Mouse (Mus musculus): ENCODE data around the gene Sox5.

Sox5 gene

DNA sequence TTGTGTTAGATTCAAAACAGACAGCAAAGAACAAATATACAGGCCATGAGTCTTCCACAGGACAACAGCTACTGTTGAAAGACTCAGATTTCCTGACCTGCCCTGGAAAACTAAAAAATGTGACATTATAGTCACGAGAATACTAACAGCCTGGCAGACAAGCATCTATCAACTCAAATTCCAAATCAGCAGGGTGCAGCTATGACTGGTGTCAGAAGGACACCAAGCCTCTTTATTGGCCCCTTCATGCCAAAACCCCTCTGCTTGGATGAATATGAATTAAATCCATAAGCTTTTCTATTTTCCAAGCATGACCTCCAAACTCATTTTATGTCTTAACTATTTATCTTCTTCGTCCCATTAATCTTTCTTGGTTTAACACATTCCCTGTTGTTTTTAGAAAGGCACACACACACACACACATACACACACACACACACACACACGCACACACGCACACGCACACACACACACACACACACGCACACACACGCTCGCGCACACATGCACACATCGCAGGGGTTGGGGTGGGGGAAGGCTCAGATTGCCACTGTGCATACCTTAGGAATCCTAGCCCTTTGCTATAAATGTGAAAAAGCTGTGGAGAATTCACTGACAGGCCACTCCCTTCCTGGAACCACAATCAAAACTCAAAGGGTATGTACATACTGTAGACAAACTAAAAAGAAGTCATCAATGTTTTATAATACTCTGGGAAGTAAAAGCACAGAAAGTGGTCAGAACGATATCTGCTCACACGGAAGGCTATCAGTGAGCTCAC, 612.9 kb downstream of the Sox5 start:
- DNase-seq, result no peak

DNA sequence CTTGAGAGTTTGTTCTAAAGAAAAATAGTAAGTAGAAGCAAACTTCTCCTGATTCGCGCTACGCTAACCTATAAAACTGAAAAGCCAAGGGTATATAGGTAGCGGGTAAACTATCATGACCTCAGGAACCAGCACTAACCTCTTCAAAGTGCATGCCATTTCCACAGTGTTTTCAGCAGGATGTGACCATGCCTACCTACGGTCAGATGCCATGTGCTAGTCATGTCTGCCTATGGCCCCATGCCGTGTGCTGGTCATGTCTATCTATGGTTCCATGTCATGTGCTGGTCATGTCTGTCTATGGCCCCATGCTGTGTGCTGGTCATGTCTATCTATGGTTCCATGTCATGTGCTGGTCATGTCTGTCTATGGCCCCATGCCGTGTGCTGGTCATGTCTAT, 614.7 kb downstream of the Sox5 start:
- DNase-seq, result no peak

DNA sequence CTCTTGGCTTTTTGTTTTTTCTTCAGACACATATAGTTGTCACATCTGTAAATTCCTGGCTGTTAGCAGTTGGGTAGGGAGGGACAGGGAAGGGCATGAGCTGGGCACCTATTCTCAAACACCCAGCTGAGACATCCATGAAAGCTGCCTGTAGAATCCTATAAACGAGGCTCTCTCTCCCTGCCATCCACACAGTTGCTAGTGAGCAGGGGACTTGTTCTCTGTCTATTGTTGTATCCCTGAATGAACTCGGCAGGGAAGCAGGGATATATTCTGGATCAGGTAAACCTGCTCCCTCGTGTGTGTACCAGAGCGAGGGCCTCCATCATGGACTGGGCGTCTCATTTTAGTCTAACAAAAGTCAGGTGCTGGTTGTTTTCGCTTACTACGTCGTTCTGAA, 615.1 kb downstream of the Sox5 start:
- no peak for DNase-seq

DNA sequence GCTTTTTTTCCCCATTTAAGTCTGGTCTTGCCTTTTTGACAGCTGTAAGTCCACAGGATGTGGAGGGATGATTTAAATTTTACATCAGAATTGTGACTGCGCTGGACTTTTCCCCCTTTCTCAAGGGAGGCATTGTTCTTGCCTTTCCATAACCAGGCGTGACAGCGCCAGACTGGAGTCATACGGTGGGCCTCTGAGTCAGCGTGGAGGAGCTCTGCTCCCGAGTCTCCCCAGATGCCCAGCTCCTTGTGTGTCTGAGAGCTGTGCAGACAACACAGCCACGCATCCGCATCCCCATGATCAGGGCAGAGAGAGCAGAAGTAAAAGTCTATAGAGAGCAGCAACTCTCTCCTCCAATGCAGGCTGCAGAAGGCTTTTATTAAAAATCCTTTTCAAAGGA, 615.7 kb downstream of the Sox5 start:
- no peak for DNase-seq

DNA sequence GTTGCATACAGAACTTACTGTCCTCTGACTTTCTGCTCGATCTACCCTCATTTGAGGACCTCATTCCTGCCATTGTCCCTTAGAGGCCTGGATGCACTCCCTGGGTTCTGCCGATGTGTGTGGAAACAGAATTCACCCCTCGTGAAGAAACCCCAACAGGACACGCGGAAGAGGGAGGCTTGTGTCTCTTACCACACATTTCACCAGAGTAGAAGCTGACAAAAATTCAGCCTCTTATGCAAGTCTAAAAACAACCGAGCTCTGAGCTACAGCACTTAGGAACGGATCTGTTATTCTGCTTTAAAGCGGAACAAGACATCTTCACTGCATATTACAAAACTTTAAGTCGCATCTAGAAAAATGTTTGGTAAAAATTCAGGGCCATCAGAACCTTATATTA, 618.3 kb downstream of the Sox5 start:
- no peak for DNase-seq

DNA sequence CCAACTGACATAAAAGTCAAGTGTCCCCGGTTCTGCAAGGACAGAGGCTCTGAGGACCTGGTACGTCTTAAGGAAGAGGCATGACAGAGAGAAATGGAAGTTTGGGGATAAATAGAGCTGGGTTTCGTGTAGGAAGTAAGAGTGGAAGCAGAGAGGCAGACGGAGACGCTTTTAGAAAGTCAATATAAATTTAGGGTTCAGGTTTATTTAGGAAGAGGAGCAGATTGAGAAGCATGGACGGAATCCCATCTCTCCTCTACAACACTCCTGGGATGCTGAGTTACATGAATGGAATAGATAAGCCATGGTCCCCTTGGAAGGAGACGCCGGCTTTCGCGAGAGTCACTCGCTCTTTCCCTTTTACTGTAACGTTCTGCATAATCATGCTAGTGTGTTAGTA, 623.1 kb downstream of the Sox5 start:
- DNase-seq, result no peak

DNA sequence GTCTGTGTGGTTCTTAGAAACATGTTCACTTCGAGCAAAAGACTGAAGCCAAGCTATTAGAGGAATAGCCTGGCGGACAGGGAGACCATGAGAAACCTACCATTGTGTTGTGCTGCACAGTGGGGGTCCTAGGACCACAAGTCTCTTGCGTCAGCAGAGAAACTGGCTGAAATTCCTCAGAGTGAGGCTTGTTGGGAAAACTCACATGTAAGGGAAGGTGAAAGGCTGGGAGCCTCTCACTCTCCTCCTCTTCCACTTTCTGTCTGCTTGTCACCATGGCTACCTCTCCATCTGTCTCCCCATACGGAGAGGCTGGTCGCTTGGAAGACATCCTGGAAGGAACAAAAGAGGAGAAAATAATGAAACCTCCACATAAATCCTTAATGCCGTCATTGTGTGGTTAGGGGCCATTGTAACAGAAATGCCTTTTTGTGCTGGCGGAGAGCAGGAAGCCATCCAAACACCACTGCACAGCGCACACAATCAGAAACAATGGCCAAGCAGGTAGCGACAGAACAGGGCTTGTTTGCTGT, 626.8 kb downstream of the Sox5 start:
- DNase-seq, result no peak

DNA sequence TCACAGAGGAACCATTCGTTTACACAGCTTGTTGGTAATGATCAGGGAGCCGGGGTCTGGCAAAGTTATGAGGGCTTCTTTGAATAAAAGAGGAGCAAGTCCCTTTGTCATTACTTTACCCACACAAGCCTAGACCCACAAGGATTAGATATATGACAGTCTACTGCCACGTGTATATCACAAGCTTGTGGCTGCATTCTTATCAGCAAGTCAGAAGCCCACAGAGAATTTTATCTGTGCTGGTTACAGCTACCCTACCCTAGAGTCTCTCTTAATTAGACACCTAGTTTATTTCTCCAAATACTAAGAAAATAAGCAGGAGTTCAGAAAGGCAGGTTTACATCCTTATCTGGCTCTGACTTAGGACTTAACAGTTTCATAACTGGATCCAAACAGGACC, 629.8 kb downstream of the Sox5 start:
- DNase-seq, result no peak

DNA sequence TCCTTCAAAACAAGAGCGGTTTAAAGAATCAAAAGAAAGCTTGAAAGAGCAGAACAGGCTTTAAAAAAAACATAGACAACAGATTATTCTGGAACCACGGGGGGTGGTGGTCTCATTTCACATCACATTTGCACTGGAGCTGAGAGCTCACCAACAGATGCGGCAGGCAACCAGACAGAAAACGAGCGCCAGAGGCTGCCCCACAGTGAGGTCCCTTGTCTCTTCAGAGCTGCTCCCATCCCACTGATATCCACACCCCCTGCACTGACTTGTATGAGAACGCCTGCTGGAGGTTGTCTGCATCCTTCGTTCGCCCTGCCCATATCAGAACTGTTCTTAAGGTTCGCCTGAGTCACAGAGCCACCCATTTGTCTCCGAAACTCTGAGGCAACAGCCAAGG, 630.7 kb downstream of the Sox5 start:
- DNase-seq, result no peak

DNA sequence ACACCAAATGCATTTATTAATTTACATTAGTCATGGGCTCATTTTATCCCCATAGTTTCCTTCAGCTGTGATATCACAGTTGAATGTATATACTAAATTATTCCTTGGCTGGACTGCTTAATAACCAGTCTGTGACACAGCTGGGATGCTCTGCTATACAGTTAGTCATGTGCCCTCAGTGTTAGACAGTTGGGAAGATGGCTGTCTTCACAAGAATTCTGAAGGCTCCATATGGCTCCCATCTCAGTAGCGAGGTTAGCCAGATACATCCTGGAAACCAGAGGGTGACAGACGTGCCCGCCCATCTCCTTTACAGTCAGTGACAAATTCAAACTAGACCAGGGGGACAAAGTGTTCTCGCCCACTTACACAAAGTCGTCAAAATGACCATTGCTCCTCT, 644.4 kb downstream of the Sox5 start:
- DNase-seq, result no peak

DNA sequence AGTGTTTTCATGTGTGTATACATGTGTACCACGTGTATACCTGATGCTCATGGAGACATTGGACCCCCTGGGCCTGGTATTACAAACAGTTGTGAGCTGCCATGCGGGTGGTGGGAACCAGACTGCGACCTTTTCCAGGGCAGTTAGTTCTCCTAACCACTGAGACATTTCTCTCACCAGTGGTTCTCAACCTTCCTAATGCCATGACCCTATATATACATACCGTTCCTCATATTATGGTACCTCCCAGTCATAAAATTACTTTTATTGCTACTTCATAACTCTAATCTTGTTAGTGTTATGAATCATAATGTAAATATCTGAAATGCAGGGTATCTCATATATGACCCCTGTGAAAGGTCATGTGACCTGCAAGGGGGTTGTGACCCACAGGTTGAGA, 644.9 kb downstream of the Sox5 start:
- DNase-seq, result no peak

DNA sequence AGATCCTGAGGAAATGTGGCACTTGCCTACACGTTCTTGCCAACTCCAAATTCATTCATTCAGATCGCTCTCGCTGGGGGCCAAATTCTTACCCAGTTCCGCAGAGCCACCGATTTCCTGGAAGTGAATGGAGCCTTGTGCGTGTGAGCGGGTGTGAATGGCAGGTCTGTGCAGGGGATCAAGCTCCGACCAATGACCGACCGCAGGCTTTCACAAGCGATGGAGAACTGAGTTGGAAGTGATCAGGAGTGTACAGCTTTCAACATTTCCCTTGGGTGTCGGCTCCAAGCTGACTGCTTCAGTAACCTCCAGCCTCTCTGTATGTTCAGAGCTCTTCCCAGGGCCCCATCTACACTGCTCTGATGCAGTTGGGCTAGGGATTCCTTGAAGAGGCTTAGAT, 651.9 kb downstream of the Sox5 start:
- DNase-seq, result no peak

DNA sequence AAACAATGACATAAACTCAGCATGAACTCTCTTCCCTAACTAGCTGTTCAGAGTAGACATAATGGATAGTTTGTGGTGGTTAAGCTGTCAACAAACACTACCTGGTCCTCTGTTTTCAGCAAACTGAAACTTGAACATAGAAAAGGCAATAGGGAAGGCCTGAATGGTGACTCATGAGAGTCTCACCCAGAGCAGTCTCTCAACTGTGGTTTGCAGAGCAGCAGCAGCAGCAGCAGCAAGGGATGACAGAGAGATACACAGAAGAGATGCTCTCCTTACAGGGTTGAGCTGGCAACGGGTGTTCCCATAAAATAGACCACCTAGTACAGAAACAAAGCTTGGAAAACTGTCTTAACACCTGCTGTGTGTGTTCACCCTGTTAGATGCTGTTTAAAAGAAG, 661.8 kb downstream of the Sox5 start:
- DNase-seq, result no peak

DNA sequence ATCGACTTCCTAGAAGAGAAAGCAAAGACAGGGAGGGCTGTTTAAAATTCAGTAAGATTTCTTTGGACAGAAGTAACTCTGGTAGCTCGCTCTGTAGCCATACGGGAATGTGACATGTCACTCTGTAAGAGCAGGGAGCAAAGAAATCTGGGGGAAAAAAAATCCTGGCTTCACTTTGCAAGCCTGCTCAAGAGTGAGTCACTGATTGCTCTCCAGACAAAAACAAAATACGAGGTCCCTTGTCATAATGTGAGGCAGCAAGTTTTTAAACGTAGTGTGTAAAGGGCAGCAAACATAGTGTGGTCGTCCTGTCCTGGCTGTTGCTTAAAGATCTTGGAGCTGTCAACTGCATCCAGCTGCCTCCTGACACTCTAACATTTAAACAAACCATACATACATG, 665.1 kb downstream of the Sox5 start:
- DNase-seq, result no peak

DNA sequence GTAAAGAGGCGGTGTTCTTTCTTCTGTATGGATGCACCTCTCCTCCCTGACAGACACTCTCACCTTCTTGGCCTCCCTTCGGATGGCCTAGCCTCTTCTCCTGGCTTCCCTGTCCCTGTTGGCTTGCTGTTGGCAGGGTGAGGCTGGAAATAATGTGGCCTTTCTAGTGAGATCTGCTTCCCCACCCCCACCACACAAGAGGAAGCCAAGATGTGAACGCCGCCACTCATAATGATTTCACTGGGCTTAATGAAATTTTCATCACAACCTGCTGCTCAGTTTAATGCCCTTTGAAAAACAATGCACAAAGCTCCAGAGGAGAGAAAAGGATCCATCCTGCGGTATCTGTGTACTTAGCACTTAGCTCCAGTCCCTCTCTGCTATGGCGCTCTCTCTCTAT, 670.2 kb downstream of the Sox5 start:
- DNase-seq, result no peak

DNA sequence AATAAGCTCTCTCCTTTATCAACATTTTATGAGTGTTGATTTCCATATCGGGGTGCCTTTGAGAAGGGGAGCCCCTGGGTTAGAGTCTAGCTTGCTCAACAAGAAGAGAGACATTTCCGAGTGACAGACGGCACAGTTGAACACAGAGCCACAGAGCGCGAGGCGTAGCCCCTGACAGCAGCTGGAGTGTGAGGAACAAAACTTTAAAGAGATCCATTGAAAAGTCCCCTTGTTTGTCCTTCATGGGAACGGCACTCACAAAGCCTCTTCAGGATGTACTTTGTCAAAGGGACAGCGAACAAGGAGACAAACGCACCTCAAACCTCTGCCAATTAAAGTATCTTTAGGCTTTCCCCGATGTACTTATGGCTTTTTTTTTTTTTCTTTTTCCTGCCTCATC, 674.9 kb downstream of the Sox5 start:
- no peak for DNase-seq

DNA sequence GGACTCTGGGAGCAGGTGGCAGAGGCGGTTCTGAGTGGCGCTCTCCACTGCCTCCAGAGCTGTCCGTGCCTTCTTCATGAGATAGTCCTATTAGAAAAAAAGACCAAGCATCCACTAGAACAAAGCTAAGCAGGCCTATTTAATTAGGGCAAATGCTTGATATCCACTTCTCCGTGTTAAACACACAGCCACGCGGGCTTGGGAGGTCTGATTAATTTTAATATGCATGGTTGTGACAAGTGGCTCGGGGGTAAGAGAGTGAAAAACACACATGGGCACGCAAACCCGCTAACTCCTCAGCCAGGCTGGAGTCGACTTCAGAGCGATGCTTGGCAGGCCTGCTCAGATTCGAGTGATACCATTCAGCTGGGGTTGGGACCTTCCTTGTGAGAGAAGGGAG, 676.1 kb downstream of the Sox5 start:
- DNase-seq, result no peak

DNA sequence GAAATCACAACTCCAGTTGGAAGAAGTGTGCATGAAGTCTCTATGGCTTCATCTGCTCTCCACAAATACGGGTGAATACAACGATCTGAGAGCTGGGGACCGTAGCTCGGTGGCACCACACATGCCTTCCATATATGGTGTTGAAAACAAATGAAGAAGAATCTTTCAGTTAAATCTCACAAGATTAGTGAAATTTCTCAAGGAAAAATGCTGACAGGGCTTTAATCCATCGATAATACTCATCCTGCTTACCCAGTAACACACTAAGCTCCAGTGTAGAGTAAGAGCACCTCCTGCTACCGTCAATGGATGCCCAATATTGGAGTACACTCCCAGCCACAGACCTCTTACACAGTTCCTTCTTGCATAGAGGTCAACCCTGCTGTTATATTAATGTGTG, 678.2 kb downstream of the Sox5 start:
- DNase-seq, result no peak

DNA sequence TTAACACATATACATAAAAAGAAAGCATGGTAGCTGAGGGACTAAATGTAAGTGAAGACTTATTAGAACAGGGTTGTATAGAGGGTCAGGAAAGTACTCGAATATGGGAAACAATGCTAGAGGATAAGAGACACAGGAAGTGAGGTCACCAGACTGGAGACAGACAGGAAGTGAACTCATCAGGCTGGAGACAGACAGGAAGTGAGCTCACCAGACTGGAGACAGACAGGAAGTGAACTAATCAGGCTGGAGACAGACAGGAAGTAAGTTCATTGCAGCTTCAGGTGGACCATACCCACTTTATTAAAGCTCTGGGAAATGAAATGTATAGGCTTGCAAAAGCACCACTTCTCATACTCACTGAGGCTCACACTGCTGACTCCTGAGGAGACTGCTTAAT, 680.9 kb downstream of the Sox5 start:
- DNase-seq, result no peak

DNA sequence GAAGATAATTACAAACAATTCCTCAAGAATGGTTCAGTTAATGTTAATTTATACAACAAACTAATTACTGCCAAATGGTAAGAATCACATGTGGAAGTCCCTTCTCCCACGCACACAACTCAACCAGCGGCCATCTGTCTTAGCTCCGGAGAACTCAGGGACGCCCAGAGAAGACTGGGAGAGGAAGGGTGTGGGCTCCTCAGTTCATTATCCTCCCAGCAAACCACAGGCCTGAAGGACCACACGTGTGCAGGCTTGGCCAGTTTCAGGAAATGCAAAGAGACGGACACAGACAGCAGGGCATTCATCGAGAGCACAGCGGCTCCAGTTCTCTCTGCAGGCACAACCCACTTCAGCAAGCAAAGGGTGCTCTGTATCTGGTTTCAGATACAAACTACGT, 683.7 kb downstream of the Sox5 start:
- no peak for DNase-seq

DNA sequence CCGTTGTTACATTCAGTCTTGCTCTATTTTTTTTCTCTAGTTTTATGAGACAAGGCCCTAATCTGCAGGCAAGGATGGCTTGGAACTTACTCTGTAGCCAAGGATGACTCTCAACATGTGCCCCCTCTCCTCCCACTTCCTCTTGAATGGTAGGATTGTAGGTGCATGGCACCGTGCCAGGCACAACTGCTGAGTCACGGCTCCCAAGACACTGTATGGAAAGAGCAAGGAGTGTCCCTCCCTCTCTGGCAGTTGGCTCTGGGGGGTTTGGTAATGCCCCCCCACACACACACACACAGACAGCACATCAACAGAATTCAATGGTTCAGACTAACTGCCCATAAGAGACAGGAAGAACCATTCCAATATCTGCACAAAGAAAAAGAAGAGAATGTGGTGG, 693.5 kb downstream of the Sox5 start:
- no peak for DNase-seq

DNA sequence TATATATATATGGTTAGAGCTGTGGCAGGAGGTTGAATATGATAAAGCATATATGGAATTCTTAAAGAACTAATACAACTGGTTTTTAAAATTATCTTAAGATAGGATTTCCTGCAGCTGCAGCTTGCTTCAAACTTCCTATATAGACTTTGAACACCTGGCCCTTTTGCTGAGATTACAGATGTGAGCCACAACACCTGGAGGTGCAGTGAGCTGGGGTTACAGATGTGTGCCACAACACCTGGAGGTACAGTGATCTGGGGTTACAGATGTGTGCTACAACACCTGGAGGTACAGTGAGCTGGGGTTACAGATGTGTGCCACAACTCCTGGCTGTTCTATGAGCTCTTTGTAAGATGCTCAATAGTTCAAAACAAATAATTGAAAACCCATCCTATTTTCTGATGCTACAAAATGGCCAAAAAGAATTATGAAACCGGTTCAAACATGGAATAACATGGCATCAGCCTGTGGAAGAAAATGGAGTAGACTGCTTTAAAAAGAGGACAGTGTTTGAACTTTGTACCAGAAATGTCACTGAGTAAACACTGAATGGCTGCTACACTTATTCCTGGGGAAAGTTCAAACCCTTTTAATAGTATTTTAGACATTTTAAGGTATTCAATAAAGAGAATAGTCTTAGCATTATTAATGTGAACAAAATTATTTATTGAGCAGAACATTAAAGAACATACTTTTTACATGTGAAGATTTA, 695.5 kb downstream of the Sox5 start:
- no peak for DNase-seq

DNA sequence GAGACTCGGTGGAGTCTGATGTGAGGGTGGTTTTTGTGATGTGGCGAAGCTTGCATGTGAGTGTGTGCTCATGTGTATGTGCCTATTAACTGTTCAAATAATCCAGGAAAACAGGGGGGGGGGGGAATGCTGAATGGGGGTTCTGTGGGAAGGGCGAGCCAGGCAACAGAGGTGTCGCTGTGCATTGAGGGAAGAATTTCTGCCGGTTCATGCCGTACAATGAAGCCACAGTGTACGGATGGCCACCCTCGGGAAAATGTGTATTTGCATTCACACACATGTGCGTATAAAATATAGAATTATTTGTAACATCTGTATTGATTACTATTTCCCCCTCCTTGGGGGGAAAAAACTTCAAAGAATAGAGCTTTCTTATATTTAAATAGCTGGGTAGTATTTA, 699.5 kb downstream of the Sox5 start:
- DNase-seq, result no peak

DNA sequence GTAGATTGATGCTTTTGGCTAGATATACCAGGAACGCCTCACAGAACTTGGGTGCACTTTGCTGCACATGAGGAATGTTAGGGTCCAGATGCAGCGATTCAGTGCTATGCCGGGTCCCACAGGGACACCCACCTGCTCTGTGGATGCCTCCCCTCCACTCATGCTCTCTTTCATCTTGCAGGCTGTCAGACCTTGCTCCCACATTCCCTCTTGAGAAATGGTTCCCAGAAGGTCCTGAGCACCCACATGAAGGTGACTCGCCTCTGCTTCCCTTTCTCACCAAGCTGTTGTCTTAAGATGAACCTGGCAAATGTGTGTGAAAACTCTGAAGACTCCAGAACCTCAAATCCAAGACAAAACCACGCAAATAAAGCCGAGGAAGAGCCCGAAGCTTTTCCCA, 704.0 kb downstream of the Sox5 start:
- no peak for DNase-seq

DNA sequence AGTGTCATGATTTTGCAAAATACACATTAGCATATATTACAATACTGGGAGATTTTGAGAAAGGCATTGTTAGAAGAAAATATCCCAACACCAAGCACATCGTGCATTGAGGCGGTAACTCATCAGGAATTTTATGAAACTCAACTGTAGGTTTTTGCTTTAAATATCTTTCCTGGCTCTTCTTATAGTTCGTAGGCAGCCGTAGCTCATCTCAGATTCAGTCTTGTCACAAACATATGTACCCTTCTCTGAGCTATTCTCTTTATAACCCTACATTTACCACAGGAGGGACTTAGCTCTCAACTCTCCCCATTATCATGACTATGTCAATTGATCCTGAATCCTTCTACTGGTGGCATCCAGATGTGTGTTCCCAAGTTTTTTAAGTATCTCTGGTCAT, 705.4 kb downstream of the Sox5 start:
- DNase-seq, result no peak

All from thymus, postnatal 25 days (tissue).